Mouse (Mus musculus) olfactory bulb, adult 2 months (tissue): ENCODE data around the gene Catsper2.

Source experiments
- CTCF ChIP-seq: fragments of 200-500 bp; IDR thresholded peaks from 2 replicates; pipeline ENCODE4 v1.5.1; 2012; ENCODE audit warnings: low read depth, mild to moderate bottlenecking, low read length, moderate library complexity; ENCODE audit not compliant: insufficient read depth
- POLR2A ChIP-seq: fragments of 200-500 bp; IDR thresholded peaks from 2 replicates; pipeline ENCODE4 v1.6.1; 2012; ENCODE audit warnings: mild to moderate bottlenecking, low read depth, low read length, moderate library complexity; ENCODE audit not compliant: insufficient read depth

GRCm38 (mm10) chr2:121363656-121364055 is 49.9 kb downstream of the Catsper2 start:
- no peak for TF ChIP-seq CTCF
- TF ChIP-seq POLR2A, result no peak
